Mouse (Mus musculus) layer of hippocampus, adult 2 months (tissue): ENCODE results near the gene Polr1d. TPM values are rescaled to one million over a fixed set of nuclear protein-coding genes. Genes with fewer than 3 reads are reported as not detected.

Experiments
- DNase-seq, 2 experiments: peaks; one replicate each; pipeline ENCODE4 v3.0.0; 2022; ENCODE audit warnings: low spot score in 2 of 2
- H3K27ac ChIP-seq: fragments of 200-600 bp; 2 replicates; pipeline ENCODE4 v1.8.1; 2022
- H3K4me3 ChIP-seq: fragments of 200-600 bp; 2 replicates; pipeline ENCODE4 v1.8.1; 2022; ENCODE audit warnings: mild to moderate bottlenecking
- CTCF ChIP-seq: fragments of 200-600 bp; conservative IDR thresholded peaks from 2 replicates; pipeline ENCODE4 v1.8.1; 2022; ENCODE audit warnings: antibody characterized with exemption, mild to moderate bottlenecking, moderate library complexity
- total RNA-seq, 2 experiments: library from RNA; stranded (reverse); gene quantifications; 2 replicates each; pipeline ENCODE4 v1.2.3; 2021

The Polr1d gene
- total RNA-seq, 2 experiments from 2014 or later, result 63.1 to 69.7 TPM

GRCm38 (mm10) chr5:147108861-147109591, 32.2 kb downstream of the Polr1d start:
- no peak for DNase-seq
- no peak for TF ChIP-seq CTCF
- no peak overlapping the region for H3K4me3 ChIP-seq
- no peak overlapping the region for H3K27ac ChIP-seq

GRCm38 (mm10) chr5:147114738-147115137, 37.9 kb downstream of the Polr1d start:
- H3K4me3 ChIP-seq, result no peak overlapping the region
- no peak for DNase-seq
- H3K27ac ChIP-seq, result no peak overlapping the region
- peak; percentile 53 for TF ChIP-seq CTCF

- peak; percentile 46 for TF ChIP-seq CTCF
- Histone ChIP-seq H3K27ac (no peak overlapping the region), H3K4me3 (no peak overlapping the region)
- no peak for DNase-seq
These were observed 38.8 kb downstream of the Polr1d start for GRCm38 (mm10) chr5:147115631-147116030.

- no peak overlapping the region for H3K27ac ChIP-seq
- DNase-seq, result no peak
- TF ChIP-seq CTCF, result no peak
- no peak overlapping the region for H3K4me3 ChIP-seq
These were observed 40.2 kb downstream of the Polr1d start for GRCm38 (mm10) chr5:147117027-147117426.

- H3K27ac ChIP-seq, result no peak overlapping the region
- H3K4me3 ChIP-seq, result no peak overlapping the region
- TF ChIP-seq CTCF, result peak; percentile 58
- DNase-seq, result no peak
These were observed 44.3 kb downstream of the Polr1d start for GRCm38 (mm10) chr5:147121146-147121545.

GRCm38 (mm10) chr5:147124794-147125193, 47.9 kb downstream of the Polr1d start:
- TF ChIP-seq CTCF, result no peak
- no peak for DNase-seq
- no peak overlapping the region for H3K27ac ChIP-seq
- H3K4me3 ChIP-seq, result no peak overlapping the region

GRCm38 (mm10) chr5:147125542-147126185, 48.8 kb downstream of the Polr1d start:
- Histone ChIP-seq H3K4me3 (no peak overlapping the region), H3K27ac (no peak overlapping the region)
- no peak for DNase-seq
- no peak for TF ChIP-seq CTCF

GRCm38 (mm10) chr5:147127860-147128259, 51.0 kb downstream of the Polr1d start:
- no peak for TF ChIP-seq CTCF
- DNase-seq, result no peak
- H3K4me3 ChIP-seq, result no peak overlapping the region

GRCm38 (mm10) chr5:147129484-147129883, 52.6 kb downstream of the Polr1d start:
- no peak for DNase-seq
- no peak overlapping the region for H3K4me3 ChIP-seq
- TF ChIP-seq CTCF, result no peak
- no peak overlapping the region for H3K27ac ChIP-seq

More at GRCm38 (mm10) chr5:147127860-147128259, 51.0 kb downstream of the Polr1d start:
- H3K27ac ChIP-seq, result no peak overlapping the region

- DNase-seq, result no peak
- Histone ChIP-seq H3K27ac (no peak overlapping the region), H3K4me3 (no peak overlapping the region)
- TF ChIP-seq CTCF, result no peak
These were observed 55.1 kb downstream of the Polr1d start for GRCm38 (mm10) chr5:147131912-147132311.

- peak overlapping the region; percentile 0; the same call in 1 of the 2 replicates for H3K4me3 ChIP-seq
- no peak for DNase-seq
- TF ChIP-seq CTCF, result no peak
- H3K27ac ChIP-seq, result no peak overlapping the region
These were observed 56.8 kb downstream of the Polr1d start for GRCm38 (mm10) chr5:147133662-147134061.

GRCm38 (mm10) chr5:147134341-147135088, 57.7 kb downstream of the Polr1d start:
- Histone ChIP-seq H3K4me3 (no peak overlapping the region), H3K27ac (no peak overlapping the region)
- TF ChIP-seq CTCF, result peak; percentile 35; the same call in 1 of the 2 replicates
- no peak for DNase-seq

- TF ChIP-seq CTCF, result no peak
- H3K27ac ChIP-seq, result no peak overlapping the region
- H3K4me3 ChIP-seq, result no peak overlapping the region
- DNase-seq, result no peak
These were observed 58.2 kb downstream of the Polr1d start for GRCm38 (mm10) chr5:147135089-147135446.
